Mouse (Mus musculus) thymus, postnatal 14 days (tissue): ENCODE measurements at regions not wholly inside any gene's neighbourhood (a gene's known extent, or its start where the extent isn't known, plus 50 kb on each side); places are given as distances from the start of the nearest gene placed in this dataset.

Source experiments
- DNase-seq: peaks from one replicate; pipeline ENCODE4 v3.0.0; 2021

DNA sequence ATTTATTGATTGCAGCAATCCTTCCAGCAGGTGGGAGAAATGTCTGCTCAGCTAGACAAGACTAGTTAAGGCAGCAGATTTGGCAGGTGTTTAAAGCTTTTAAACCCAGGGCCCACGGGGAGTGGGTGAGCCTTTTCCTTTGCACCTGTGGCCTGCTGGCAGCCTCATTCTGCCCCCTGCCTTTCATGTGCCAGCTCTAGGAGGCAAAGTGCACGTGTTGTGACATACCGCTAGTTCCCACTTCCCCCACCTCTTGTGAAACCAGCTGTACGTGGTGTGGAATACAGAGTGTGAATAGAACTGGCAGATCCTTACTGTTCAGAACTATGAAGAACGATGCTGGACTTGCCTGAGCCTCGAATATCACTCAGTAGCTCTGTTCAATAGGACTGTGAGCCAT lies 292.6 kb upstream of the Mmadhc start:
- peak; percentile 88 for DNase-seq

DNA sequence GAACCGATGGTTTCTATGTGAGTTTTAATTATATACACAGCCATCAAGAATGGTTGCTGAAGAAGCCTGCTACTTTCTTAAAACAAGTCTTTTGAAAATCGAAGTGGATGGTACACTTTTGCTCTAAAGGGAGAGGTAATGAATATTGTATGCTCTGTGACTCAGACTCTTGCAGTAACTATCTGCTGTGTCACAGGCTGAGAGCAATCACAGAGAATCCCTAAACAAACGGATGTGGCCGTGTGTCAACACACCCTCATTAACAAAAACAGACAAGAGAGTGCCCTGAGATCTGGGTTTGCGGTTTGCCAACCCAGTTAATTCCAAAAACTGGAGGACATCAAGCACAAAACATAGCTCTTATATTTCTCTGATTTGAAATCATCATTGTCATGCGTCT lies 292.1 kb upstream of the Mmadhc start:
- DNase-seq, result no peak

DNA sequence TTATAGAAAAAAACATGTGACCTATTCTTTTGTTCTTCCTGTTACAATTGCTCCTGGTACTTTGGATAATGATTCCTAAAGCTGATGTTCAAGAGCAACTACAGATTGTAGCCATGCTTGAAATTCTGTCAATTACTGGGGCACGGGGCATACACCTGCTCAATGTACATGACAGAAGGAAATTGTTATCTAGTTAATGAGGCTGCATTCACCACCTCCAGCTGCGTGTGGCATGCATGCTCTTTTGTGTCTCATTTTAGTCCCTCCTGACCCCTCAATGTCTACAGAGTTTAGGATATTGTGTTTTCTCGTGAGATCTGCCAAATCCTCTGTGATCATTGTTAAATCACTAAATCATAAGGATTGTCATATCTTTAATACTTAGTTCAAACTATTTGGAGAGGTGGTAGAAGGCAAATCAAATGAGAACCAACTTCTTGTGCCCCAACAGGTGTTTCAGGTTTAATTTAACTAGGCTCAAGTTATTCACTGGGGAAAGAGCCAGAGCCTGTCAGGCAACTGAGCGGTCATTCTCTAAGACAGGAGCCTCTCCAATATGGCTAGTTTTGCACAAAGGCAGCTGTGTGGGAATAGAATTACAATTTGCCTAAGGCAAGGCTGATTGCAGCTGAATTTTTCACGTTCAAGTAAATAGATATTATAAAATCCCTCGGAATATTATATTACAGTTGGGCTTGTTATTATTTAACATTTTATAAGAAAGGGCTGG lies 289.9 kb upstream of the Mmadhc start:
- no peak for DNase-seq

DNA sequence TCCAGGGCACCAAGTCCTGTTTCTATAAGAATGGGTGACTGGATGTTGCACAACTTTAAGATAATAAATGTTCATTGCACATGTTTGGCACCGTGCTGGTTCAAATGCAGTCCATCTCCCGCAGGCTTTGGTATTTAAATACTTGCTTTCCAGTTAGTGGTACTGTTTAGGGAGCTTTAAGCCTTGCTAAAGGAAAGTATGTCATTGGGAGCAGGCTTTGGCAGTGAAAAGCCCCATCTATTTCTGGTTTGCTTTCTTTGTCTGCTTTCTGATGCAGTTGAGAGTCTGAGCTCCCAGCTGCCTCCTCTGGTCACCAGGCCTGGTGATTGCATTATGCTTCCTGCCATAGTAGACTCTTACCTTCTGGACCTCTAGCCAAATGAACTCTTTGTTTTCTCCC lies 283.0 kb upstream of the Mmadhc start:
- DNase-seq, result no peak

DNA sequence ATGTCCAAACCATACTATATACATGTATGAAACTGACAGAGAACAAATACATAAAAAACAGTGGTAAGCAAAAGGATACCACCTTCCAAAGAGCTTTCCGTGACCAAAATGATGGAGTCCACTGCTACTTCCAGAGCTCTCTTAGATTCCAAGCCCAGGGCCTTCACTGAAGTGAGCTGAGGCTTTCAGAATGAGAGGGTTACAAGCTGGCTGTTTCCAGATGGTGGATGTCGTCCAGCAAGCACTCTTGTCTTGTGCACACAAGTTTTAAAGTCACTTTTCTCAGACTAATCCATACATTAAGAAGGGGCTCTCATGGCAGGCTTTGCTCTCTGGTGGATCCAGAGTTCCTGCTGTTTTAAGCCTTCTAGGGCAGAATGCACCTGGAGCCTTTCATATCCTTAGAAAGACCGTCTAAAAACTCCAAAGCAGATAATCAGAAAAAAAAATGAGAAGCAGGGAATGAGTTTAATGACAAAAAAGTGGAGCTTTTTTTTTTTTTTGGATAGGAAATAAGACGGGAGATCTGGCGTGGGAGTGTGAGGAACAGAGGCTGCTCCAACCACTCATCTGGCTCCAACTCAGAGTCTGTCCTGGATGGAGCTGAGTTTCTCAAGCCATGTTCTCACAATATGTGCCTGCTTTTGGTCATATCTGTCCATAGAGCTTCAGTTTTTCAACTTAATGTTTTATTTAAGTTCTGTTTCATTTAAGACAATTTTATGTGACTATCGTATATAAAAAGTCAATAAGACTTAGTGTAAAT lies 281.9 kb upstream of the Mmadhc start:
- DNase-seq, result no peak

DNA sequence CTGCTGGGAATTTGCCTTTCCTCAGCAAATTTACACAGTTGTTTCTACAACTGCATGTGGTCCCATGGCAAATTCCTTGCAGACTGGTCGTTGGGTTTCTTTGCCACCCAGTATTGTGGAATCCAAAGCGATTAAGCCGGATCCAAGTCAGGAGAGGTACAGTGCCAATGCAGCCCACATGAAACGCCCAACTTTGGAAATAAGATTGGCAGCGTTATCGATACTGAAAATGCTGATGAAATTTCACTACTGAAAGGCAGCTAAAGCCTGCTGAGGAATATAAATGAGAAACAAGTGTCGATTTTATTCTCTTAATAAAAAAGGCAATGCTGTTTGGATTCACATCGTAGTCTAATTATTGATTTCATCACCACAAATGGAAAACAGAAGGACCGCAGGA lies 281.1 kb upstream of the Mmadhc start:
- DNase-seq, result no peak

DNA sequence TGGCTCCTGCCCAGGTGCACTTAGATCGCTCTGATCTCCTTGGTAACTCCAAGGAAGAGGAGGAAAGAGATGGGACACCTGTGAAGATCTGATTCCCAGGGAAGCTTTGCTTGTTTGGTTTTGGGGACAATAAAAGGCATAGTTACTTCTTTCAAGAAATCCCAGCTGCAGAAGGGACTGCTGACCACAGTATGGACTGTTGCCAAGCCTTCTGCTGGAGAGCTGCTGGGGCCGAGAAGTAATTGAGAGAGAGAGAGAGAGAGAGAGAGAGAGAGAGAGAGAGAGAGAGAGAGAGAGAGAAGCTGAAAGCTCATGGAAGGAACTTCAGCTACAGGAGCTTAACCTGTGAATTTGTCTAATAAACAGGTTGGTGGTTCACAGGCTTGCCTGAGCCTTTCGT lies 276.9 kb upstream of the Mmadhc start:
- no peak for DNase-seq

DNA sequence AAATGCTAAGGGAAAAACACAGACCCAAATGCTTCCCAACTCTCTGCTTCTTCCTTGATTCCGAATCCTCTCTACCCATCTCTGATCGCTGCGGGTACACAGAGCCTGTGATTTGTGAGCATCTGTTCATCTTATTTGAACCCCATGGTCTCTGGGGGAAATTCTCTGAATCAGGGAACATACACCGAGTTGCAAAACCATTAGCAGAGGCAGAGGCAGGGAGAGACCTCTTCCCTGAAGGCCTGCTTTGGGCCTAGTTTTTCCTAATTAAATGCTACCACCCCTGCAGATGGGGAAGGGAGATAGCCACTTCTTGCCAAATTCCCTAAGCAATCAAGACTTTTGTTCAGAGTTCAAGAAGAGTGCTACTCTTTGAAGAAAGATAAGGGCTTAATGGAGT lies 274.4 kb upstream of the Mmadhc start:
- DNase-seq, result no peak

DNA sequence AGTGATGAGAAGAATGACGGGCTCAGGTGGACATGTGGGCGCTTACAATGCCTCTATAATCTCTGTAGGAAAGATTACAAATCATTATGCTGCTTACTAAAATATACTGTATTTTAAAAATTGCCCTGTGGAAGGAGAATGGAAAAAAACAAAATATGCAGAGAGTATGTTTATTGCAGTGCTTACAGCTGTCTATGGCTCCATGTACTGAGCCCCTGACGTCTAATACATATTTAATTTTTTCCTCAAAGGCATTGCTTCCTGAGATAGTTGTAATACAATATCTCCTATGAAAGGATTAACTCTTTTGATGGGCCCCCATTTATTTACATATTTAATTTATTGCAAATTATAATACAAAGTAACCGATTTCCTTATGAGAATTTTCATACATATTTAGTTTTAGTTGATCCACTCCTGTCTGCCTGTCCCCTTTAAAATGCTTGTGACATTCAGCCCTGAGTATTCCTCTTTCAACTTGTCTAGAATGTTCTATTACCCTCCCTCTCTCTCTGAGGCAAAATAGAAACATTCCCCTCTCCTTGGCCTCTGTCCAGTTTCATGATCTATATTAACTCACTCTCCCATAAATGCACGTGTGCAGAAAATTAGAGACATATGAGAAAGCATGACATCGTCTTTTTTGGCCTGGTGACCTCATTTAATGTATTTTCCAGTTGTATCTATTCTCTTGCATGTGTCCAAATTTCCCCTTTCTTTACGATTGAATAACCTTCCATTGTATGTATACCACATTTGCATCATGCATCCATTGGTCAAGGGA lies 273.1 kb upstream of the Mmadhc start:
- no peak for DNase-seq

DNA sequence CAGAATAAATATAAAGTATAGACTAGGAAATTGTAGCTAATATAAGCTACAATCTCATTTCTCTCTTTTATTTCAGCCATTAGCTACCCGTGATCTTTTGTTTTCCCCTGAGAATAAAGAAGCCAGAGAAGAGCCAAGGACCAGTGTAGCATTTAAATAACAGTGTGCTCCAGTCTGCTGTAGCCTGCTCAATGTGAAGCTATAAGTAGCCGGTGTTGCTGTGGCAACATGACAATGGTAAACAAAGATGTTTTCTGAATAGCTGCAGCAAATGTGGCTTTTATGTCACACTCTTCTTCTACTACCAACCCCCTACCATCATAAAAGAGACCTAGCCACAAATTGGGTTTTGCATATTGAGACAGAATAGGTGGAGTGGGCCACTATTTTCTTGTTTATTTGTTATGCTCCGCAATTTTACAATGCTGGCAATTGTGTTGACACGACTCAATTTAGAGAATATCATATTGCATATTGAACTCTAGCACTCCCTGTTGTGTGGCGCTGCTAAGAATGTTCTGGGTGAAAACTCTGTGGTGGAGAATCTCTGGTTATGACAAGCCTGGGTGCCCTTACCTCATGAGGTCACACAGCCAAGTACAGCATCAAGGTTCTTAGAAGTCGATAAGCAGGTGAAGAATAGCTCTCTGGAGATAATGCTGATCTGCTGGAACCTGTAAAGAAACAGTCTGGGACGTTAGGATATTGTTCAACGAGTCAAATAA lies 272.3 kb upstream of the Mmadhc start:
- no peak for DNase-seq

DNA sequence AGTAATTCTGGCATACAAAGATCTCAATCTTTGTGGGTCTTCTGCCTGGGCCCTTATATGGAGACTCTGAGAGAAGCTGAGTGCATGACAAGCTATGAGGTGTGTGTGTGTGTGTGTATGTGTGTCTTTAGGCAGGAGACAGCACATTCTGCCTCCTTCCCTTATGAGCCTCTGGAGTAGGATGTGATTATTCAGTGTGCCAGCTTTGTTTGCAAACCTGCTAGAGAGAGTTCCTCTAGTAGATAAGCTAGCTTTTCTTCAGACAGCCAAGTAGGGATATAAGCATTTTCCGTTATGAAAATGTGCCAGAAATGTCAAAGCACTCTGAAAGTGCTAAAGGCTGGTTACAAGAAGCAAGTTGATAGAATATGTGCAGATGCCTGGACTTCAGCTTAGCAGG lies 270.9 kb upstream of the Mmadhc start:
- no peak for DNase-seq

DNA sequence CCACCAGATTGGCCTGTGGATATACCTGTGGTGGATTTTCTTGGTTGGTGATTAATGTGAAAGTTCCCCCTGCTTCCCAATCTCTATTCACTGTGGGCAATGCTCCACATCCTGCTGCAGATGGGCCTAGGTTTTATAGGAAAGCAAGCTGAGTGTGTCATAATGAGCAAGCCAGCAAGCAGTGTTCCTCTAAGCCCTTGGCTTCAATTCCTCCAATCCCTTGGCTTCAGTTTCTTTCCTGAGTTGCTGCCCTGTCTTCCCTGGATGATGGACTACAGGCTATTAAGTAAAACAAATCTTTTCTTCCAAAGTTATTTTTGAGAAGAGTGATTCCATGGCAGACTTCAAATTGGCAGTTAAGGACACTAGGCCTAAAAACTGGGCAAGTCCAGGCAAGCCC lies 257.4 kb upstream of the Mmadhc start:
- DNase-seq, result no peak

DNA sequence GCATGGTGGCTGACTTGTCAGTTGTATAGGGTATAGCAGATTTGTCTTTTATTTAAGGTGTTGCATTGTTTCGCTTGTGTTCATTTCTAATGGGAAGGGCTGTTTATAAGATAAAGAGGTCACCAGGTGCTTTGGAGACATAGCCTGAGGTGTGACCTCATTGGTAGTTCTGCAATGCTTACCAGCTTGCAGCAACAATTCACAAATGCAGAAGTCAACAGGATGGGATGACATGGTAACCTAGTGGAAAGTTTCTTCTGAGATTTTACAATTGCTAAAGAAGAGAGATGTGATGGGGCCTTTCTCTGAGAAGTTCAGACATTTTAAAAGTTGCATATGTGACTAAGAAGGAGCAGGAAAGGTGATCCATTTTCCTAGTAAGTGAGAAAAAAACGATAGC lies 255.8 kb upstream of the Mmadhc start:
- no peak for DNase-seq

DNA sequence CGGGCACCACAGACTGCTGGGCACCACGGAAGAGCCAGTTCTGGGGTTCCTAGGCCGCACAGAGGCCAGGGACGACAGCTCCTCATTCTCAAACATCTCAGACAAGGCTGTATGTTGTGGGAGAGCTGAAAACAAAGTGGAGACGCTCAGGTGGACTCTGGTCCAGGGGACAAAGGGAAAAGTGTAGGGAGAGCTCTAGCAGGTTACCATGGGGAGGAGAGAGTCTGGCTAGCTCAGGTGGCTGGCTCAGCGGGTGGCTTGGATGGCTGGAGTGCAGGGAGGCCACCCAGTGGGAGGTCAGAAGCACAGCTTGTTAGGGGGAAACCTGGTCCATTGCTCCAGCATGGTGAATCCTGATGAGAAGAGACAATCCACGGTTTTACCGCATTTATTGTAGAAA lies 253.3 kb upstream of the Mmadhc start:
- DNase-seq, result no peak

DNA sequence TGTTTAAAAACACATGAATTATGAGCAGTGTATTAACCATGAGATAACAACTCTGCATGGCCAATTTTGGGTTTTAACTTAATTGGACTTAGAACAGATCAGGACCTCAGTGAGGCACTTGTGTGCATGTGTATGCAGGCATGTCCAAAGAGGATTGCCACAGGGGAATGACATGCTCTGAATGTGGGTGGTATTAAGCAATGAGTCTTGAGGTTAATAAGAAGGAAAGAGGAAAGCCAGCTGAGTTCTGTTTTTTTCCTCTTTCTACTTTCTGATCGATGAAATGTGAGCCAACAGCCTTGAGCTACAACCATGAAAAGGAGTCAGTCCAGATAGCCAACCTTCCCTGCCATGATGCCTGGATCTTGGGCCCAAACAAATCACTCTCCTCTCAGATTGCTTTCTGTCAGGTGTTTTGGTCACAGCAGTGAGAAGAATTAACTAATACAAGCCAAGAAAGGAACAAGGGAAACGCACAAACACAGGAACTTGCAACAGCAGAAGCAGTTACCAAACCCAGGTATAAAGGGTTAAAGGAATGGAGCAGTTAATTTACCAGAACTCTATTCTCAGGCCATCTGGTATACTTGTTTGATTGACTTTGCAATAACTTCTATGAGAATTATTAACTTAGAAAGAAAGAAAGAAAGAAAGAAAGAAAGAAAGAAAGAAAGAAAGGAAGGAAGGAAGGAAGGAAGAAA lies 243.3 kb upstream of the Mmadhc start:
- no peak for DNase-seq

DNA sequence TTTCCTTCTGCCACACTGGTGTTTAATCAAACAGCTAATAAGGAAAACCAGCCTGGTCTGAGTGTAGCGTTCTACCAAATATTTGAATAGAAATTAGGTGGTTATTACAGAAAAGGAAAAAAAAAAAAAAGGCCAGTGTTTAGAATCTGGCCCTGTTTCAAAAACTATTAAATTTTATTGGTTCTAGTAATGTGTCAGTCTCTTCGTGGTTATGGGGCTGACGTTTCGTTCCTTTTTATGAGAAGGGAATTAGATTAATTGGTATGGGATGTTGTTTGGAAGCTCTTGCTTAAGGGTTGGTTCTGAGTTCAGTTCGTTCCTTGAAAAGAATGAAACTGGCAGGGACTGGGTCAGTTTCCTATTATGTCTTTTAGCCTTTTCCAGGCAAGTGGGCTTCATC lies 241.5 kb upstream of the Mmadhc start:
- no peak for DNase-seq

DNA sequence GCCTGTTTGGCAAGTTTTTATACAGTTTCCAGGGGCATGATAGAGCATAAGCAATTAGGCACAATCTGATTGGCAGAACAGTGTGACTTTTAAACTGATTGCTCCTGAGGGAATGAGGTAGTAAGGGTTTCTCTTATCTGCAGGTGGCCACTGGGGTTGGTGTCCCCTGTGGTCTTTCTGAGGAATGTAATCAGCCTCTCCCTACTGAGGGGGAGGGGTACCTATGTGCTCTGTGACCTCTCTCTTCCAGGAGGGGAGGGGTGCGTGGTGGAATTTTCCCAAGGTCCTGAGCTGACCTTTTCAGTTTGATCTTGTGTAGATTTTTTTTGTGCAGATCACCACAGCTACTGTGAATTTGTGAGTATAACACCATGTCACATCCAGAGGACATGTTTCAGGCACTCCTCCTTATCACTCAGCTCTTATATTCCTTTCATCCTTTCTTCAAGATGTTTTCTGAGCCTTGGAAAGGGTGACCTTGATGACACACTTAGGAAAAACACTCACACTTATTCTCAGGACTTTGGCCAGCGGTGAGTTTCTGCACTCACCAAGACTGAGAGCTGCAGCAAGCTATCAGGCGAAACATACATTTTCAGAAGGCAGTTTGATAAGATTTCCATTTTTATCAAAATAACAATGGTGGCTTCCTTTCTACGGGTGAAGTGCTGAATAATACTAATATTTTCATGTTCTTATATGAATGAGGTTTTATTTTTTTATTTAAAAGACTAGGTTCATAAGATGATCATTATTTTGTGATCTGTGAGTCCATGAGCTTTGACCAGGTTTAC lies 238.7 kb upstream of the Mmadhc start:
- no peak for DNase-seq

DNA sequence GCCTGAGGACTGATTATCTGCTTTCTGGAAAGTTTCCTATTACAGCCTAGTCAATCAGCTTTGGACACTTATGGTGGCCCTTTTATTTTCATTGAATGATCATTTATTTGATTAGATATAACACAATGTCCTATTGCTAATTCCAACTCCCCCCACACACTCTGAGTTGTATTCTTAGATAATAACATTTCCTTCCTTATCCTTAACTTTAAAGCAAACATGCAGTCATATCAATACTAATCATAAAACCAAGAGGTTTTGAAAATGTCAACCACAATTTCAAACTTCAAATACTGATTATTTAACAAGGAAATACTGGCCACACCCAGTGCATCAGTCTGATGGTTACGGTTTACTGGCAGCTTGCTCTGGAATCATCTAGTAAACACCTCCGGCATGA lies 237.1 kb upstream of the Mmadhc start:
- DNase-seq, result no peak

DNA sequence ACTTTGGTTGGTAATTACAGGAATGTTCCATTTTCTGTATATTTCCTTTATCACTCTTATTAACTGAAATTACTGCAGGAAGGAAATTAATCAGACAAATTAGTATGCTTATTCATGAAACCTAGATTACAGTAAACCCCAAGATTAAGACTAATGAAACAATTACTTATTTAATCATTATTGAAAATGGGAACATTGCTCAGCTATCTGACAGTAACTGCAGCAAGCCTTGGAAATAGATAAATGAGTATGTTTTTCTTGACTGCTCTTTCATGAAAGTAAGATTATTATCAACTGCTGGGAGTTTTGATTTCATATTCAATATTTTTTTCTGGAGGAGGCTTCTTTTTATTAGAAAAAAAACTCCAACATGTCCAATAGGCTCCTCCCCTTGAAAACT lies 230.8 kb upstream of the Mmadhc start:
- DNase-seq, result no peak

DNA sequence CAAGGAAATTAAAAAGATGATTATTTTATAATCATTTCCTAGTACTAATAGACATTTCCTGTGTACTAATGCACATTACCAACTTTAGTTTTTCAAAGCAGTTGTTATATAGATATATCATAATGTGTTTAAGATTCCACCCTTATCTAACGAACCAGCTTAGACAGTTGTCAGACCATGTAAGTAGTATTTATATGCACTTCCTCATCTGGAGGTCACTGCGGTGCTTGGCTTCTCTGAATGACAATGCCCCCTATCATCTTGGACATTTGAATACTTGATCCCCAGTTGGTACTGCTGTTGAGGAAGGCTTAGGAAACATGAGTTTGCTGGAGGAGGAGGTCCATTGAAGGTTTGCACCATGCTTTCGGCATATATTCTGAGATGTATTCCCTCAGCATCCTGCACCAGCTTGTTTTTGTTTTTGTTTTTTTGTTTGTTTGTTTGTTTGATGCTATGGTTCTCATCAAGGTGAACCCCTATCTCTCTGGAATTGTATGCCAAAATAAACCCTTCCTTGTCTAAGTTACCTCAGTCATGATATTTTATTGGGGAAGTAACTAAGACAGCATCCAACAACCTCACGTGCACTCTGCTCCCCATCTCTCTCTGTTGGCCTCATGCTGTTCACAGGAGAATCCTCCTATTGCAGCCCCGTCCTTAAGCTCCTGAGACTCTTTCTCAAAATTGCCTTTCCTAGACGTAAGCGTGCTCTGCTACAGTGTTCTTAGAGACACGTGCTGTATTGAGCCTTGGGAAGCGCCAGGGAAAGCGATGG lies 228.4 kb upstream of the Mmadhc start:
- no peak for DNase-seq

DNA sequence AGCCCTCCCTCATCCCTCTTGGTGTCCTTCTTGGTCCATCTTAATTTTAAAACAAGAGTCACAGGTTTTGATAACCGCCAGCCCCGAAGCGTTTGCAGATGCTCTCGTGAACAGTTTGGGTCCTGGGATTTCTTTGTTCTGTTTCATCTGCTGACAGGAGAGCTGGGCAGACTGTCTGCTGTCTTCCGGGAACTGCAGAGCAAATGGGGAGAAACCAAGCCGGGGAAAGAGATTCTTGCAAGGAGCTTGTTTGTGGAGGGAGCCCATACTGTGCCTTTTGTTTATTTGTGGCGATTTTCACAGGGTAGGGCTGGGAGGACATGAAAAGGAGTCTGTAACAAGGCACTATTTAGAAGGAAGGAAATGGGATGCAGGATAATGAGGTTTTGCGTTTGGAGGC lies 223.6 kb upstream of the Mmadhc start:
- DNase-seq, result no peak
